Mouse (Mus musculus) MEL (cell line): ENCODE measurements around the gene Mrps10.

Source experiments
- CTCF ChIP-seq, 3 experiments: IDR thresholded peaks in 2 of 3; conservative IDR thresholded peaks in 1 of 3; 2 replicates each; pipeline ENCODE4 v1.5.1; 2011 to 2012; ENCODE audit warnings: low read length in 3 of 3, low read depth in 2 of 3, mild to moderate bottlenecking in 2 of 3, improper control_type of control experiment in 1 of 3, inconsistent platforms in 1 of 3, mixed read lengths in 1 of 3, moderate library complexity in 1 of 3; ENCODE audit not compliant: control insufficient read depth in 1 of 3, insufficient read depth in 1 of 3, poor library complexity in 1 of 3, severe bottlenecking in 1 of 3
- E2F4 ChIP-seq: IDR thresholded peaks from 2 replicates; pipeline ENCODE4 v1.6.1; 2011; ENCODE audit warnings: low read depth, low read length, improper control_type of control experiment, borderline replicate concordance
- GATA1 ChIP-seq: IDR thresholded peaks from 2 replicates; pipeline ENCODE4 v1.6.1; 2011; ENCODE audit warnings: low read depth, low read length, improper control_type of control experiment
- MXI1 ChIP-seq: IDR thresholded peaks from 2 replicates; pipeline ENCODE4 v1.6.1; 2011; ENCODE audit warnings: mild to moderate bottlenecking, low read depth, low read length, improper control_type of control experiment
- MYB ChIP-seq: IDR thresholded peaks from 2 replicates; pipeline ENCODE4 v1.6.1; 2011; ENCODE audit warnings: mild to moderate bottlenecking, low read depth, low read length, improper control_type of control experiment
- POLR2A ChIP-seq, 2 experiments: IDR thresholded peaks; 2 replicates each; pipeline ENCODE4 v1.6.1; 2011 to 2012; ENCODE audit warnings: low read length in 2 of 2, mild to moderate bottlenecking in 2 of 2, control low read depth in 1 of 2, improper control_type of control experiment in 1 of 2, low read depth in 1 of 2, moderate library complexity in 1 of 2; ENCODE audit not compliant: control insufficient read depth in 1 of 2, insufficient read depth in 1 of 2, poor library complexity in 1 of 2
- RCOR1 ChIP-seq: IDR thresholded peaks from 2 replicates; pipeline ENCODE4 v1.6.1; 2012; ENCODE audit warnings: low read depth, mild to moderate bottlenecking, inconsistent platforms, low read length, improper control_type of control experiment
- SIN3A ChIP-seq: IDR thresholded peaks from 2 replicates; pipeline ENCODE4 v1.6.1; 2012; ENCODE audit warnings: low read length, improper control_type of control experiment, inconsistent platforms
- SMC3 ChIP-seq: IDR thresholded peaks from 2 replicates; pipeline ENCODE4 v1.6.1; 2011; ENCODE audit warnings: low read depth, low read length, improper control_type of control experiment
- TAL1 ChIP-seq: IDR thresholded peaks from 2 replicates; pipeline ENCODE4 v1.6.1; 2012; ENCODE audit warnings: mild to moderate bottlenecking, inconsistent platforms, low read length, moderate library complexity, mixed read lengths
- TBP ChIP-seq: IDR thresholded peaks from 2 replicates; pipeline ENCODE4 v1.8.0; 2011; ENCODE audit warnings: low read depth, low read length, improper control_type of control experiment
- USF1 ChIP-seq: IDR thresholded peaks from 2 replicates; pipeline ENCODE4 v1.6.1; 2014; ENCODE audit warnings: low read depth, mild to moderate bottlenecking, inconsistent platforms, low read length, improper control_type of control experiment, moderate library complexity
- ZC3H11A ChIP-seq: IDR thresholded peaks from 2 replicates; pipeline ENCODE4 v1.6.1; 2012; ENCODE audit warnings: low read depth, mild to moderate bottlenecking, inconsistent platforms, low read length, improper control_type of control experiment
- ZKSCAN1 ChIP-seq: IDR thresholded peaks from 2 replicates; pipeline ENCODE4 v1.6.1; 2012; ENCODE audit warnings: low read depth, mild to moderate bottlenecking, inconsistent platforms, low read length, improper control_type of control experiment, moderate library complexity

DNA sequence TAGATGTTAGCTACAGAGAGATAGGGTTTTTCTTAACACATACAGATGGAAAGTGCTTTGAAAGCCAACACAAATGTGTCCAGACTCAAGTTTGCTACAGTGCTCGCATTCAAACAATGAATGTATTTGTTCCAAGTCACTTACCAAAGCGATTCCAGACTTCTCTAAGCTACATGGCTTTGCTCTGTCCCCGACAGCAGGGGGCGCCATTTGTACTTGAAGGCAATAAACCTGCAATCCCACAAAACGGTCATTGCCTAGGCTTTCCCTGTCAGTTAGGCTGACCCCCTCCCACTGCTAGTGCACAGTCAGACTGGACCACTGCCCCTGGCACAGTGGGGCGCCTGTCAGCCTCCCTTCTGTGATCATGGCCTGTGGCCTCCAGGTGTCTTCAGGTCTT lies 8.7 kb upstream of the Mrps10 start:
- TF ChIP-seq ZKSCAN1 (no peak), RCOR1 (no peak), TAL1 (no peak), POLR2A (IDR thresholded peaks at IDR 0.05; ENCODE audit: control insufficient read depth in 1 of 2, insufficient read depth in 1 of 2, low read depth in 1 of 2, low read length in 2 of 2, poor library complexity in 1 of 2) (no peak), CTCF (IDR thresholded peaks at IDR 0.05 in 2 of 3, conservative IDR thresholded peaks at IDR 0.05 in 1 of 3; ENCODE audit: control insufficient read depth in 1 of 3, insufficient read depth in 1 of 3, low read depth in 2 of 3, low read length in 3 of 3, poor library complexity in 1 of 3, severe bottlenecking in 1 of 3) (peak; percentile 66 to 83 (median 79)), E2F4 (no peak), SMC3 (peak; percentile 33; the same call in 1 of the 2 replicates), MXI1 (no peak), ZC3H11A (no peak), MYB (no peak), USF1 (no peak), GATA1 (no peak), SIN3A (no peak), TBP (no peak)
